Mouse (Mus musculus) embryo, embryonic 9.5 days (tissue): Measurements from ENCODE around the gene Vmn1r85.
"Not testable (repeated sequence)": the region's sequence is repeated elsewhere in the genome, so short reads cannot be mapped to it uniquely, and the experiment has no call there.

Source experiments
- DNase-seq: peaks from one replicate; pipeline ENCODE4 v3.0.0-alpha.2; 2017; ENCODE audit errors: extremely low spot score

Gene Vmn1r85

DNA sequence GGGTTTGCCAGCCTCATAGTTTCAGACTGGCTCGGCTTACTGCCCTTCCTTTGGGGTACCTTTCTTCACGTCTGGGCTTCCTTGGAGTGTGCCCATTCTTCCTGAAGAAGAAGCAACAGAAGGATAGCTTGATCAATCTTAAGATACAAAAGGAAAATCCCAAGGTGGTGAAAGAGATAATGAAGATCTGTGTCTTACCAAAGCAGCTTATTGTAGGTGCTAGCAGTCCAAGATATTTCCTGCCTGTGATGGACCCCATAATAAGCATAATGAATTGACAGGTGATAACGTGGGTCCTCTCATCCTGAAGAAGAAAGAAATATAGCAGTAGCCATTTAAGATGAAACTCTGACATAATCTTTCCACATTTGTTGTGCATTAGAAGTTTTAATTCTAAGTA, at the start of gene Vmn1r85:
TSS of gene Vmn1r85 (minus strand) at position 101 of the 400 bp plus-strand sequence.
- no peak for DNase-seq

- no peak for DNase-seq
These were observed 45.1 kb upstream of the Vmn1r85 start, which contains the start of gene Vmn1r87 for GRCm38 (mm10) chr7:13140057-13140456. Gene Vmn1r87 (minus strand): TSS chr7:13140157.

- DNase-seq = no peak
These were observed 42.4 kb upstream of the Vmn1r85 start for GRCm38 (mm10) chr7:13137340-13137739.

GRCm38 (mm10) chr7:13131856-13132255, 36.9 kb upstream of the Vmn1r85 start:
- no peak for DNase-seq

DNA sequence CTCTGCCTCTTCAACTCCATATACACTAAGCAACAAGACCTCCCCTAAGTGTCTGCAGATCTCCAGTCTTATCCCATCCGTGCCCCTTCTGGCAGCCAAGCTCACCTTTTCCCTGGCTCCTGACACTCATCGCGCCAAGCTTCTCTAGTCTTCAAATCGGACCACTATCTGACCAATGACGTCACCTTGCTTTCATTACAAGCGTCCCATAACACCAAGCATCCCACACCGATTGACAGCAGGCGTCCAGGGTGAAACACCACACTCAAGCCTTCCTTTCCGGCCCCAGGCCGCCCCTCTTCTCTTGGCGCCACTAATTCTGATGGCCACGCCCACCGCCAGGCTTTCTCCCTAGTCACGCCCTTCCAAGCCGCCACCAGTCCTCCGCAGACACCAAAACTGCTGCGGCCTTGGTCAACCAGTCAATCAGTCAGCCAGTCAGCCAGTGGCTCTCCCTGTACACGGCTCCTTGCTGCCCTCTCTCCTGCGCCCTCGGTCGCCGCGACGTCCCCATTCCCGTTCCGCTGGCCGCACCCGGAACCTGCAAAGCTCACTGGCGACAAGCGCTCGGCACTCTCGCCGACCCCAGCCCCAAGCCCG, 28.7 kb upstream of the Vmn1r85 start:
- DNase-seq = peak; percentile 2

DNA sequence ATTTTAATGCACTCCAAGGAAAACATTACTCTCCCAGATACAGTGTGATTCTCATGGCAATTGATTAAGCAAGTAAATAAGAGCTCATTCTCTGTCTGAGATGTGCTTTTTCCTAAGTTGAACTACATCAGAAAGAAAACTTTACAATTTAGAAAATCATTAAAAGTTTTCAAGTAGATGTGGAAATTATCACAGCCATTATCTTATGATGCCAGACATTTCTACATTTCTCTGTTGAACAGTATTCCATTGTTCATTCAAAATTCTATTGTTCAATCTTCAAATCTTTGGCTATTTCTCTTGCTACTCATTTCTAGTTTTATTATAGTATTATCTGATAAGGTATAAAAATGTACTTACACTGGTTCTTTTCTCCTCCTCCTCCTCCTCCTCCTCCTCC, 24.8 kb upstream of the Vmn1r85 start, which contains the start of gene Vmn1r86:
TSS of gene Vmn1r86 (minus strand) at position 101 of the 400 bp plus-strand sequence.
- no peak for DNase-seq

DNA sequence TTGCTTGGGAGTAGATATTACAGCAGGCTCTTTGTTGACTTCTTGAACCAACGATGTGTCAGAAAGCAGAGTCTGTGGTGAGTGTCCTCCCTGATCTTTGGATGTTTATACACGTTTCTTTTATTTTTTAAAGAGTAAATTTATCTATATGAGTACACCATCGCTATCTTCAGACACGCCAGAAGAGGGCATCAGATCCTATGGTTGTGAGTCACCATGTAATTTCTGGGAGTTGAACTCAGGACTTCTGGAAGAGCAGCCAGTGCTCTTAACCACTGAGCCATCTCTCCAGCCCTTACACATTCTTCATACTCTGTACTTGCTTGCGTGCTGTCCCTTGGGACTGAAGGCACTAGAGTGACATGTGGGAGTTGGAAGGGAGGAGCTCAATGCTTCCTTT, 22.7 kb downstream of the Vmn1r85 start:
- DNase-seq = no peak

GRCm38 (mm10) chr7:13063399-13063798, 31.6 kb downstream of the Vmn1r85 start:
- not testable (repeated sequence) for DNase-seq

DNA sequence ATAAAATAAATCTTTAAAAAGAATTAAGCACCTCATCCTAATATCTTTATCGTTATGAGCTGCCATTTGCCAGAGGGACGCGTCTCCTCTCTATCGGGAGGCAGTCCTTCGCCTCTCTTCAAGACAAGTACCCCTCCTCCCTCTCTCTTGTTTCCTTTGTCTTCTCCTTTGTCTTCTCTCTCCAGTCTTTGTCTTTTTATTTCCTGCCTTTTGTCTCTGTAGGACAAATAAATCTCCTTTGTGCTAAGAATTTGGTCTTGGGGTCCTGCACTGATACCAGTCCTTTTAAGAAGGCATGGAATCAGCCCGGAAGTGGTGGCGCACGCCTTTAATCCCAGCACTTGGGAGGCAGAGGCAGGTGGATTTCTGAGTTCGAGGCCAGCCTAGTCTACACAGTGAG, 35.4 kb downstream of the Vmn1r85 start:
- DNase-seq = no peak

- no peak for DNase-seq
These were observed 37.9 kb downstream of the Vmn1r85 start for GRCm38 (mm10) chr7:13056913-13057700.

- DNase-seq = peak; percentile 94
These were observed 40.5 kb downstream of the Vmn1r85 start, which contains the start of gene Mzf1 for GRCm38 (mm10) chr7:13054287-13055010. Gene Mzf1 (minus strand): TSS chr7:13054764.

- no peak for DNase-seq
These were observed 41.0 kb downstream of the Vmn1r85 start for GRCm38 (mm10) chr7:13053961-13054286.

DNA sequence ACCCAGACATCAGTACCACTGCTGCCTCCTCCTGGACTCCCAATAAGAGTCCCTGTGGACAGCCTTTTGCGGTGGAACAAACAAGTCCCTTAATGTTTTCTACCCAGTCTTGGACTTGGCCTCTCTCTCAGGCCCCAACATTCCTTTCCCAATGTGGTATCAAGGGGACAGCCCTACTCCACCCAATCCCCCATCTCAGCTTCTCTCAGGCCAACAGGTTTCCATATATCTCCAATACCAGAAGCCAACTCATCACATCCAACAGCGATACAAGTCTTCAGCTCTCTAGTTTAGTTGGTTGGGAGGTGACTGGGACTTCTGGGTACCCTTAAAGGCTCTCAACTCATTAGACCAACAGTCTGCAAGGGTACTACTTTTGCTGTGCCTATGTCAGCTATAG, 41.5 kb downstream of the Vmn1r85 start:
- no peak for DNase-seq

GRCm38 (mm10) chr7:13053001-13053400, 42.0 kb downstream of the Vmn1r85 start:
- no peak for DNase-seq

- DNase-seq = peak; percentile 66
These were observed 48.9 kb downstream of the Vmn1r85 start for GRCm38 (mm10) chr7:13046084-13046483.

DNA sequence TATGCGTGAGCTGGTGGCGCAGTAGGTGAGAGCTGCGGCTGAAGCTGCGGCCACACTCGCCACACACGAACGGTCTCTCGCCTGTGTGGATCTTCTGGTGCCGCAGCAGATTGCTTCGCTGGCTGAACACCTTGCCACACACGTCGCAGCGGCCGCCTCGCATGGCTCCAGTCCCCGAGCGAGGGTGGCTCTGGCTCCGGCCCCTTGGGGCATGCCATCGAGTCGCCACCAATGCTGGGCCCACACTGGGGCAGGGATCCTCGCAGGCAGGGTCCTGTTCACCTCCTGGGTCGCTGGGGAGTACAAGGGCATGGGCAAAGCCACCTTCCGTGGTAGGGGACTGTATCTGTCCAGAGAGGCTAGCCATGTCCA, 50.7 kb downstream of the Vmn1r85 start:
- DNase-seq = no peak

DNA sequence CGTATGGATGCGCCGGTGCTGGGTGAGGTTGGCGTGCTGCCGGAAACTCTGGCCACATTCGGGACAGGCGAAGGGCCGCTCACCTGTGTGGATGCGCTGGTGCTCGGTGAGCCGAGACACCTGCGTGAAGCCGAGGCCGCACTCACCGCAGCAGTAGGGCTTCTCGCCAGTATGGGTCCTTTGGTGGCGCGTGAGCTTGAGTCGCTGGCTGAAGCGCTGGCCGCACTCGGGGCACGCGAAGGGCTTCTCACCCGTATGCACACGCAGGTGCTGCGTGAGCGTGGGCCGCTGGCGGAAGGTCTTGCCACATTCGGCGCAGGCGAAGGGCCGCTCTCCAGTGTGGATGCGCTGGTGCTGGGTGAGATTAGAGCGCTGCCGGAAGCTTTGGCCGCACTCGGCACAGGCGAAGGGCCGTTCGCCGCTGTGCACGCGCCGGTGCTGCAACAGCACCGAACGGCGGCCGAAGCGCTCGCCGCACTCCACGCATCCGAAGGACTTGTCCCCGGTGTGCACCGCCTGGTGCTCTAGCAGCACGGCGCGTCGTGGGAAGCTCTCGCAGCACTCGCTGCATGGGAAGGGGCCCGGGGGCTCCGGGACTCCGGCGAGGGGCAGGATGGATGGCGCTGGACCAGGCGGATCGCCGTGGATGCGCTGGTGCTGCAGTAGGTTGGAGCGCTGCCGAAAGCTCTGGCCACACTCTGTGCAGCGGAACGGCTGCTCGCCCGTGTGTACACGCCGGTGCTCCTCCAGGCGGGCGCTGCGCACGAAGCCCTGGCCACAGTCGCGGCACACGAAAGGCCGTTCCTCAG, 51.3 kb downstream of the Vmn1r85 start:
- peak; percentile 58 for DNase-seq

- no peak for DNase-seq
These were observed 51.9 kb downstream of the Vmn1r85 start for GRCm38 (mm10) chr7:13043120-13043444.

- DNase-seq = no peak
These were observed 52.5 kb downstream of the Vmn1r85 start for GRCm38 (mm10) chr7:13042511-13042910.

DNA sequence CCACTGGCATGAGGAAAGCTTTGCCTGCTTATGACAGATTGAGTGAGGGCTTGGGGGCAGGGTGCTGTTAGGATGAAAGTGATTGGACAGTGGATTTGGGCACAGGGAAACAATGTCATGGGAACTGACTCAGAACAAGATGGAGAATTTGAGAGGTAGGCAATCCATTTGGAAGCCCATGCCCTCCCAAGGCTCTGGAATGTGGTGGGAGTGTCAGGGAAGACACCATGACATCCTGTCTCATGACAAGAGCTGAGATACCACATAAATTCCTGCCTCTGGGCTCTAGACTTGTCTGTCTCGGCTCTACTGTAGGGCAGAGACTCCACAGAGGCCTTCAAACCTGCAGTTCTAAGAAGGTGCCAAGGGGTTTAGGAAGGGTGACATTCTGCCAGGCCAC, 53.7 kb downstream of the Vmn1r85 start:
- no peak for DNase-seq

GRCm38 (mm10) chr7:13039181-13039580, 55.8 kb downstream of the Vmn1r85 start:
- no peak for DNase-seq

DNA sequence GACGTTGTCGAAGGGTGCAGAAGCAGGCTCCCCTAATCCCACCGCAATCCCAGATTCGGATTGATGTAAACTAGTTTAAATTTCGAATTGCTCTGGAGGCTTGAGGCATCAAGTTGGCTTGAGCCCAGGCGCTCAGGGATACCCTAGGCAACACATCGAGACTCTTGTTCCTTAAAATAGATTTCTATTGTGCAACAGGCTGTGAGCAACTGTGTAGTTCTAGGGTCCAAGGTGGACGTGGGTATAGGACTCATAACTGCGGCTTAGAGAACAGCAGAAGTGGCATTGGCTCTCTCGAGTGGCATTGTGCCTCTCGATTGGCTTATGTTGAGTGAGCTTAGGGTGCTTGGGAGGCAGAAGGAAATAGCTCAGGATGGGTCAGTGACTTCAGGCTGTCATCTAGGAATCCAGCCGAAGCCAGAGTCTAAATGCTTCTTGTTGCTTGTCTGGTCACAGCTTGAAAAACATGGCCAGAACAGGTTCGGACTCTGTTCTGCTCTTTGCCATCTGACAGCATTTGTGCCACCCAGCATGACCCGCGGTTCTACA, 56.3 kb downstream of the Vmn1r85 start:
- DNase-seq = no peak
